Mouse (Mus musculus) layer of hippocampus, postnatal 36 days (tissue): ENCODE data around the gene 9130019O22Rik. TPM values are rescaled to one million over a fixed set of nuclear protein-coding genes. Genes with fewer than 3 reads are reported as not detected.
A peak's percentile ranks its signal among the peaks of the same experiment; 100 is the strongest.
"Not testable (repeated sequence)": the region's sequence is repeated elsewhere in the genome, so short reads cannot be mapped to it uniquely, and the experiment has no call there.

Experiments used
- DNase-seq, 2 experiments: peaks; one replicate each; pipeline ENCODE4 v3.0.0; 2022
- total RNA-seq, 2 experiments: library from RNA; stranded (reverse); gene quantifications; 2 replicates each; pipeline ENCODE4 v1.2.3; 2021

Gene 9130019O22Rik
- total RNA-seq, 2 experiments from 2014 or later, result 2.7 to 3.2 TPM

- DNase-seq, result peak; percentile 86 to 88
Measured at GRCm38 (mm10) chr7:127375271-127376245, 11.4 kb downstream of the 9130019O22Rik start, which contains the start of gene Zfp747. TSS of gene Zfp747 (minus strand) at chr7:127376050.

- not testable (repeated sequence) for DNase-seq
Measured at GRCm38 (mm10) chr7:127371870-127372269, 15.1 kb downstream of the 9130019O22Rik start.

- DNase-seq, result no peak
Measured at GRCm38 (mm10) chr7:127371213-127371612, 15.8 kb downstream of the 9130019O22Rik start.

- DNase-seq, result no peak
Measured at GRCm38 (mm10) chr7:127366249-127366648, 20.7 kb downstream of the 9130019O22Rik start.

- DNase-seq, result no peak
Measured at GRCm38 (mm10) chr7:127364166-127364565, 22.8 kb downstream of the 9130019O22Rik start.

- DNase-seq, result no peak
Measured at GRCm38 (mm10) chr7:127363475-127363921, 23.5 kb downstream of the 9130019O22Rik start.

GRCm38 (mm10) chr7:127362418-127362817, 24.5 kb downstream of the 9130019O22Rik start:
- not testable (repeated sequence) for DNase-seq

GRCm38 (mm10) chr7:127361449-127361848, 25.5 kb downstream of the 9130019O22Rik start:
- no peak for DNase-seq

GRCm38 (mm10) chr7:127360265-127360664, 26.7 kb downstream of the 9130019O22Rik start:
- no peak for DNase-seq

- DNase-seq, result no peak
Measured at GRCm38 (mm10) chr7:127358472-127358871, 28.5 kb downstream of the 9130019O22Rik start.

- DNase-seq, result no peak
Measured at GRCm38 (mm10) chr7:127357871-127358270, 29.1 kb downstream of the 9130019O22Rik start.

- no peak for DNase-seq
Measured at GRCm38 (mm10) chr7:127355796-127356195, 31.2 kb downstream of the 9130019O22Rik start.

- DNase-seq, result no peak
Measured at GRCm38 (mm10) chr7:127351230-127352004, 35.5 kb downstream of the 9130019O22Rik start.

GRCm38 (mm10) chr7:127346676-127347075, 40.3 kb downstream of the 9130019O22Rik start:
- DNase-seq, result no peak

GRCm38 (mm10) chr7:127345512-127346325, 41.2 kb downstream of the 9130019O22Rik start, which contains the start of gene Zfp768:
TSS of gene Zfp768 (minus strand) at chr7:127345589.
- peak; percentile 86 to 89 for DNase-seq

- DNase-seq, result peak; percentile 32 to 56
Measured at GRCm38 (mm10) chr7:127345092-127345491, 41.9 kb downstream of the 9130019O22Rik start.

GRCm38 (mm10) chr7:127344371-127344770, 42.6 kb downstream of the 9130019O22Rik start:
- DNase-seq, result no peak

GRCm38 (mm10) chr7:127343351-127344019, 43.5 kb downstream of the 9130019O22Rik start:
- DNase-seq, result no peak

GRCm38 (mm10) chr7:127342888-127343287, 44.1 kb downstream of the 9130019O22Rik start:
- DNase-seq, result no peak

GRCm38 (mm10) chr7:127342332-127342731, 44.6 kb downstream of the 9130019O22Rik start:
- no peak for DNase-seq

- DNase-seq, result not testable (repeated sequence)
Measured at GRCm38 (mm10) chr7:127341861-127342260, 45.1 kb downstream of the 9130019O22Rik start.
